Mouse (Mus musculus): ENCODE results near the gene Reg3g. TPM values are rescaled to one million over a fixed set of nuclear protein-coding genes. Genes with fewer than 3 reads are reported as not detected.
"Not testable (repeated sequence)": the region's sequence is repeated elsewhere in the genome, so short reads cannot be mapped to it uniquely, and the experiment has no call there.

The Reg3g gene
- polyA plus RNA-seq, 1 experiment from 2014 or later, result not detected

- no peak overlapping the region for H3K4me3 ChIP-seq (ENCODE audit: low read depth, low read length)
- H3K27me3 ChIP-seq (ENCODE audit: control insufficient read depth, insufficient read depth, low read length), result no peaks in the 10 kb centered on the region
- ATAC-seq (ENCODE audit: low read depth), result peak; percentile 68; the same call in 1 of the 2 replicates
- 39% methylated on average over 3 of the region's 3 CpGs for WGBS
- no peak overlapping the region for H3K9ac ChIP-seq (replicated peaks; ENCODE audit: low read depth, low read length)
- H3K36me3 ChIP-seq (ENCODE audit: control insufficient read depth, insufficient read depth, low read length), result no peaks in the 10 kb centered on the region
- no peak overlapping the region for H3K27ac ChIP-seq (ENCODE audit: low read depth, low read length)
- no peaks in the 10 kb centered on the region for H3K4me1 ChIP-seq (ENCODE audit: control insufficient read depth, insufficient read depth, low read length)
- no peak overlapping the region for H3K4me2 ChIP-seq (ENCODE audit: low read depth, low read length)
- H3K9me3 ChIP-seq (ENCODE audit: control insufficient read depth, low read length), result no peaks in the 10 kb centered on the region
Measured at GRCm38 (mm10) chr6:78460191-78460825, 8.4 kb downstream of the Reg3g start.

GRCm38 (mm10) chr6:78452804-78453203 lies 15.9 kb downstream of the Reg3g start:
- Histone ChIP-seq H3K4me3 (ENCODE audit: low read depth, low read length) (no peak overlapping the region), H3K36me3 (ENCODE audit: control insufficient read depth, insufficient read depth, low read length) (no peaks in the 10 kb centered on the region), H3K9me3 (ENCODE audit: control insufficient read depth, low read length) (no peaks in the 10 kb centered on the region), H3K4me1 (ENCODE audit: control insufficient read depth, insufficient read depth, low read length) (no peaks in the 10 kb centered on the region), H3K27me3 (ENCODE audit: control insufficient read depth, insufficient read depth, low read length) (no peaks in the 10 kb centered on the region), H3K27ac (ENCODE audit: low read depth, low read length) (no peak overlapping the region), H3K9ac (replicated peaks; ENCODE audit: low read depth, low read length) (no peak overlapping the region), H3K4me2 (ENCODE audit: low read depth, low read length) (no peak overlapping the region)
- 92% methylated on average over 2 of the region's 2 CpGs for WGBS
- ATAC-seq (ENCODE audit: low read depth), result no peak

GRCm38 (mm10) chr6:78448409-78448808 lies 20.3 kb downstream of the Reg3g start:
- H3K9ac ChIP-seq (replicated peaks; ENCODE audit: low read depth, low read length), result no peak overlapping the region
- no peak overlapping the region for H3K4me2 ChIP-seq (ENCODE audit: low read depth, low read length)
- no peak for ATAC-seq (ENCODE audit: low read depth)
- no peak overlapping the region for H3K4me3 ChIP-seq (ENCODE audit: low read depth, low read length)
- no peaks in the 10 kb centered on the region for H3K9me3 ChIP-seq (ENCODE audit: control insufficient read depth, low read length)
- no peak overlapping the region for H3K27ac ChIP-seq (ENCODE audit: low read depth, low read length)
- no peaks in the 10 kb centered on the region for H3K36me3 ChIP-seq (ENCODE audit: control insufficient read depth, insufficient read depth, low read length)
- H3K27me3 ChIP-seq (ENCODE audit: control insufficient read depth, insufficient read depth, low read length), result no peaks in the 10 kb centered on the region
- no peaks in the 10 kb centered on the region for H3K4me1 ChIP-seq (ENCODE audit: control insufficient read depth, insufficient read depth, low read length)

DNA sequence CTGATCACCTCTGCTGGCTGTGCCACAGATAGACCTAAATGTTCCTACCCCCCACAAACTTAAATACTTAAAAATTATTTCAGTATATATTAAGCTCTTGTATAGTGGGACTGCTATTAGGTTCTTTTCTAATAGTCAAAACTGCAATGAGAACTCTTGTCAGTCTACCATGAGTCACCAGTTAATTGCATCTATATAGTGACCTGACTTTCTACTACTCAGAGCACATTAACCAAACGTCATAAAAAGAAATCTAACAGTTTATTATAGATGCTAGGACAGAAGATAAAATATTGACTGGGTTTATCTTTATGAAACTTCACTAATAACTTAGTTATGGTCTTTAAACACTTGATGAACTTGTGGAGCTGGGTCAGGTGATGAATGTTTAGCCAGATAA lies 21.5 kb downstream of the Reg3g start:
- Histone ChIP-seq H3K4me3 (ENCODE audit: low read depth, low read length) (no peak overlapping the region), H3K9ac (replicated peaks; ENCODE audit: low read depth, low read length) (no peak overlapping the region), H3K27ac (ENCODE audit: low read depth, low read length) (no peak overlapping the region), H3K27me3 (ENCODE audit: control insufficient read depth, insufficient read depth, low read length) (no peaks in the 10 kb centered on the region), H3K4me1 (ENCODE audit: control insufficient read depth, insufficient read depth, low read length) (no peaks in the 10 kb centered on the region), H3K4me2 (ENCODE audit: low read depth, low read length) (no peak overlapping the region), H3K36me3 (ENCODE audit: control insufficient read depth, insufficient read depth, low read length) (no peaks in the 10 kb centered on the region), H3K9me3 (ENCODE audit: control insufficient read depth, low read length) (no peaks in the 10 kb centered on the region)
- no peak for ATAC-seq (ENCODE audit: low read depth)
- WGBS, result 65% methylated on average over 1 of the region's 1 CpGs

DNA sequence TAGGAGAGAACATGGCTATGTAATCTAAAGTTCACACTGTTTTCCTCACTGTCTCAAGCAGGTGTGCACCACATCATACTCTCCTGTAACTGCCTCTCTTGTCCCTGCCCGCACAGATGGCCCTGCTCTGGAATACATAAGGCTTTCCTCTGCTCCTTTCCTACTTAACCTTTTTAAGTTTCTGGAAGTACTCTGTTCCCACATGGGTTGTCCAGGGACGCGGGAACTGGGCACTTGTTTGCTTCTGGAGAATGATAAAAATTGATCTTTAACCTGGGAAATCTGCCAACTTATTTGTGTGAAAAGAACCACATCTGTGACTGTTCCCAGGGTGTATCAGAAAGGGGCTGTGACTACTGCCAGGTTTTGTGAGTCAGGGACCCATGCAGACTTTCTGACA lies 43.2 kb downstream of the Reg3g start:
- ATAC-seq (ENCODE audit: low read depth), result no peak

GRCm38 (mm10) chr6:78422411-78422810 lies 46.3 kb downstream of the Reg3g start, which contains the start of gene Reg1:
TSS of gene Reg1 (plus strand) at chr6:78422711.
- H3K4me3 ChIP-seq (ENCODE audit: low read depth, low read length); H3K4me2 ChIP-seq (ENCODE audit: low read depth, low read length); ATAC-seq (ENCODE audit: low read depth); H3K36me3 ChIP-seq (ENCODE audit: control insufficient read depth, insufficient read depth, low read length); H3K9ac ChIP-seq (replicated peaks; ENCODE audit: low read depth, low read length); H3K27me3 ChIP-seq (ENCODE audit: control insufficient read depth, insufficient read depth, low read length); H3K27ac ChIP-seq (ENCODE audit: low read depth, low read length); H3K4me1 ChIP-seq (ENCODE audit: control insufficient read depth, insufficient read depth, low read length); H3K9me3 ChIP-seq (ENCODE audit: control insufficient read depth, low read length): not testable (repeated sequence)

More for the DNA sequence above, 43.2 kb downstream of the Reg3g start:
- Histone ChIP-seq H3K27me3 (ENCODE audit: control insufficient read depth, insufficient read depth, low read length) (no peaks in the 10 kb centered on the region), H3K4me1 (ENCODE audit: control insufficient read depth, insufficient read depth, low read length) (no peaks in the 10 kb centered on the region), H3K36me3 (ENCODE audit: control insufficient read depth, insufficient read depth, low read length) (no peaks in the 10 kb centered on the region), H3K9me3 (ENCODE audit: control insufficient read depth, low read length) (no peaks in the 10 kb centered on the region), H3K27ac (ENCODE audit: low read depth, low read length) (no peak overlapping the region), H3K9ac (replicated peaks; ENCODE audit: low read depth, low read length) (no peak overlapping the region), H3K4me3 (ENCODE audit: low read depth, low read length) (no peak overlapping the region), H3K4me2 (ENCODE audit: low read depth, low read length) (no peak overlapping the region)
- 85% methylated on average over 3 of the region's 3 CpGs for WGBS

Other genes with a start within 250 kb of the Reg3g start
- 3.0 and 7.9 TPM in 2 replicates for gene Reg3b, start 98.2 kb downstream of the Reg3g start, polyA plus RNA-seq (2014; fragmentation: Nextera tagmentation; extraction: Ambion mirVana)
- gene Reg3d, start 90.0 kb downstream of the Reg3g start, polyA plus RNA-seq (2014; fragmentation: Nextera tagmentation; extraction: Ambion mirVana), result not detected in 2 replicates
- gene Reg3a, start 88.2 kb downstream of the Reg3g start, polyA plus RNA-seq (2014; fragmentation: Nextera tagmentation; extraction: Ambion mirVana), result 0.25 TPM in 1 of 2 replicates, not detected in the other
- not detected in 2 replicates for gene Reg2, start 73.2 kb downstream of the Reg3g start, polyA plus RNA-seq (2014; fragmentation: Nextera tagmentation; extraction: Ambion mirVana)
- gene Reg1, start 46.2 kb downstream of the Reg3g start, polyA plus RNA-seq (2014; fragmentation: Nextera tagmentation; extraction: Ambion mirVana), result not detected in 2 replicates

All from neural tube, embryonic 14.5 days (tissue).